Mouse (Mus musculus) embryonic facial prominence, embryonic 11.5 days (tissue): ENCODE data around the gene Eif2b5. TPM values are rescaled to one million over a fixed set of nuclear protein-coding genes. Genes with fewer than 3 reads are reported as not detected.

Experiments used
- ATAC-seq: fragments of 200-750 bp; cut with Nextera tagmentation; replicated peaks from 2 replicates; pipeline ENCODE4 v1.8.0; 2017; ENCODE audit warnings: low read depth; ENCODE audit not compliant: insufficient number of reproducible peaks, low FRiP score, low TSS enrichment
- DNase-seq: peaks from one replicate; pipeline ENCODE4 v3.0.0-alpha.2; 2015; ENCODE audit warnings: low spot score
- H3K27ac ChIP-seq: fragments of 300-500 bp; sonication (generic); replicated peaks from 2 replicates; pipeline ENCODE4 v1.5.1; 2014; ENCODE audit warnings: mild to moderate bottlenecking, low read depth, low read length, control low read depth
- H3K27me3 ChIP-seq: fragments of 300-500 bp; sonication (generic); 2 replicates; pipeline ENCODE4 v1.6.1; 2014; ENCODE audit warnings: mild to moderate bottlenecking, low read length, moderate library complexity, mixed read lengths; ENCODE audit not compliant: control insufficient read depth, insufficient read depth
- H3K36me3 ChIP-seq: fragments of 300-500 bp; sonication (generic); replicated peaks from 2 replicates; pipeline ENCODE4 v1.6.1; 2014; ENCODE audit warnings: low read depth, mild to moderate bottlenecking, low read length, moderate library complexity, mixed read lengths; ENCODE audit not compliant: control insufficient read depth, insufficient read depth
- H3K4me1 ChIP-seq: fragments of 300-500 bp; sonication (generic); 2 replicates; pipeline ENCODE4 v1.6.1; 2014; ENCODE audit warnings: low read length, mixed read lengths; ENCODE audit not compliant: control insufficient read depth, insufficient read depth
- H3K4me2 ChIP-seq: fragments of 300-500 bp; sonication (generic); 2 replicates; pipeline ENCODE4 v1.6.1; 2014; ENCODE audit warnings: low read depth, mild to moderate bottlenecking, control low read depth, low read length, moderate library complexity
- H3K4me3 ChIP-seq: fragments of 300-500 bp; sonication (generic); 2 replicates; pipeline ENCODE4 v1.5.1; 2014; ENCODE audit warnings: low read depth, low read length, control low read depth
- H3K9ac ChIP-seq: fragments of 300-500 bp; sonication (generic); replicated peaks from 2 replicates; pipeline ENCODE4 v1.6.1; 2014; ENCODE audit warnings: mild to moderate bottlenecking, control low read depth, low read length
- H3K9me3 ChIP-seq: fragments of 300-500 bp; sonication (generic); replicated peaks from 2 replicates; pipeline ENCODE4 v1.6.1; 2016; ENCODE audit warnings: mild to moderate bottlenecking, low read length, inconsistent platforms, mixed read lengths; ENCODE audit not compliant: control insufficient read depth
- WGBS: fragments of 180-500 bp; shearing (Covaris S2); extraction: QIAGEN DNeasy Blood & Tissue Kit; methylation state at CpG from one replicate; pipeline ENCODE4 v1.1.7; 2014; 5-methylcytosine and 5-hydroxymethylcytosine counted together
- polyA plus RNA-seq: library from polyadenylated mRNA; unstranded; fragments of >200 nt; fragmentation: Nextera tagmentation; extraction: Ambion mirVana; gene quantifications from 2 replicates; pipeline ENCODE4 v1.2.1, GENCODE M21; 2014

Gene Eif2b5
- polyA plus RNA-seq, 1 experiment from 2014 or later: 144 TPM

DNA sequence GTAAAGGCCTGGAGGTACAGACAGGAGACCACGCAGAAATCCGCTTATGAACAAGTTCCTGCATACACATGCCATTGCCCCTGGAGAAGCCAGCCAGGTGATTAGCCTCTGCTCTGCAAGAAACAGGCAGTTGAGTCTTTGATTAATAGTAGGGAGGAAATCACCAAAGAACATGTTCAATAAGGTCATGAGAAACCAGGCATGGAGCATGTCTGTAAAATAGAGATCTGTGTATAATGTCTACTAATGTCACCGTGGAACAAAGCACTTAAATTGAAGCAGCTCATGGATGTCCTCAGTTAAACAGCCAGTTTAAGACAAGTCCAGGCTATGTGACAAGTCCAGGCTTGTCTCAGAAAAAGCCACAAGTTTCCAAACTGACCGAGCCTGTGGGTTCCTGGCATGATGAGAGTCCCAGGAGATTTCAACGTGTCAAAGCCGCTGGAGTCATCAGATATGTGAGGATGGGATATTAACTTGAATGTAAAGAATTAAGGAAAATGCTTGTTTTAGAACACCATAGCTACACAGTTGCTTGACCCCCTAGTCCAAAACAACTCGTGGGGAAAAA, 12.7 kb downstream of the Eif2b5 start:
- 91% methylated on average over 7 of the region's 7 CpGs for WGBS
- peaks cover 14% of the 10 kb centered on the region for H3K36me3 ChIP-seq

DNA sequence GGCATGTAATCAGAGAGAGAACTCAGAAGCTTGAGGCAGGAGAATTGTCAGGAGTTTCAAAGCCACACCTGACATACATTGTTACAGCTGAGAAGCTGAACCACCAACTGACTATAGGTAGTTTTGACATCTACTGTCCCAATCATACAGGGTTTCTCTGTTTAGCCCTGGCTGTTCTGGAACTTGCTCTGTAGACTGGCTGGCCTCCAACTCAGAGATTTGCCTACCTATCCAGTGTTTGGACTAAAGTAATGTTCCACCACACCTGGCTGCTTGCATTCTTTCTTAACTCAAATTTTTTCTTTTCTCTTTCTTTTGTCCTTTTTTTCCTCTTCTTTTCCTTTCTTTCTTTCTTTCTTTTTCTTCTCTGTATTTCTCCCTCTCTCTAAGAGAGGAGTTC, 17.4 kb downstream of the Eif2b5 start:
- Histone ChIP-seq H3K9me3 (no peaks in the 10 kb centered on the region), H3K36me3 (no peaks in the 10 kb centered on the region; the same call in 1 of the 2 replicates), H3K9ac (peak overlapping the region; percentile 95), H3K27ac (no peak overlapping the region; the same call in 1 of the 2 replicates), H3K27me3 (no peaks in the 10 kb centered on the region), H3K4me2 (peak overlapping the region; percentile 66), H3K4me3 (peak overlapping the region; percentile 86), H3K4me1 (no peaks in the 10 kb centered on the region)
- no peak for ATAC-seq
- no peak for DNase-seq

More for the DNA sequence above, 12.7 kb downstream of the Eif2b5 start:
- no peaks in the 10 kb centered on the region for H3K27me3 ChIP-seq
- H3K27ac ChIP-seq: no peak overlapping the region
- no peak for ATAC-seq
- no peaks in the 10 kb centered on the region for H3K9me3 ChIP-seq
- H3K4me3 ChIP-seq: no peak overlapping the region
- no peak for DNase-seq
- H3K4me1 ChIP-seq: no peaks in the 10 kb centered on the region
- no peak overlapping the region for H3K4me2 ChIP-seq
- no peak overlapping the region for H3K9ac ChIP-seq

DNA sequence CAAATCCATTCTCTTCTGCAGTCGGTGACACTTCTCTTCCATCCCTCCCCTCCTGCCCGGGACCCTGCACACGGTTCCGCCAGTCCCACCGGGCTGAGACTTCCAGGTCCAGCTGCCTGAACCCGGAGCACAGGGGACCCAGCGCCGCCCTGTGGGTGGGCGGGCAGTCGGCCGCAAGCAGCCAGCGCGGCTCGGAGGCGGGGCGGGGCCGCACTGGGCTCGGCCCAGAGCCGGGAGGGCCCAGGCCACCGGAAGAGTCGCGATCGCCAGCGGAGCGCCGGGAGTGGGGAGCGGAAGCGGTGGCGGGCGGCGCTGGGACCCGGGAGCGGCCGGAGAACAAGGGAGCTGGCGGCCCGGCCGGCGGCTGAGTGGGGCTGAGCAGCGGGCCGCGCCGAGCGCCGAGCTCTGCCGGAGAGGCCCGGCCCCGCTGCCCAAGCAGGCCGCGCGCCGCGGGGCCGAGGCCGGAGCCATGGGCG, 18.1 kb downstream of the Eif2b5 start, which contains the start of gene Dvl3:
Gene Dvl3 (plus strand): TSS at position 257 of the 476 bp plus-strand sequence.
- Histone ChIP-seq H3K4me3 (peak within 1 kb of the TSS; percentile 86), H3K4me1 (no peaks in the 10 kb centered on the region), H3K27ac (peak within 1 kb of the TSS; percentile 83), H3K9me3 (no peaks in the 10 kb centered on the region), H3K9ac (peak within 1 kb of the TSS; percentile 95), H3K36me3 (peaks cover 3% of the 10 kb centered on the region), H3K27me3 (no peaks in the 10 kb centered on the region), H3K4me2 (peak within 1 kb of the TSS; percentile 87)
- DNase-seq (peak; percentile 95), ATAC-seq (peak; percentile 93)
- 0% methylated on average over 55 of the region's 55 CpGs for WGBS

DNA sequence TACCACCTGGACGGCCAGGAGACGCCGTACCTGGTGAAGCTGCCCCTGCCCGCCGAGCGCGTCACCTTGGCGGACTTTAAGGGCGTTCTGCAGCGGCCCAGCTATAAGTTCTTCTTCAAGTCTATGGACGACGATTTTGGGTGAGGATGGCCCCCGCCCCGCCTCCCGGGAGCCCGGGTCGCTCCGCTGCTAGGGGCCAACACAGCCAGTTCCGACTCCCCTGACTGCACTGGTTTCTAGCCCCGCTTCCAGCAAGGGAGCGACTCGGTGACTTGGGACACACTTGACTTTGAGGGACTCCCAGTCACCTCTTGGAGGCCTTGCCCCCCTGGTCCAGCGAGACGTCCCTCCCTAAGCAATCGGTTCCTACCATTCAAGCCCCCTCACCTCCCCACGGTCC, 18.6 kb downstream of the Eif2b5 start:
- Histone ChIP-seq H3K4me3 (peak overlapping the region; percentile 86), H3K27ac (peak overlapping the region; percentile 83), H3K4me2 (peak overlapping the region; percentile 87), H3K4me1 (no peaks in the 10 kb centered on the region), H3K9ac (peak overlapping the region; percentile 95), H3K27me3 (no peaks in the 10 kb centered on the region), H3K9me3 (no peaks in the 10 kb centered on the region), H3K36me3 (peaks cover 6% of the 10 kb centered on the region)
- no peak for DNase-seq
- no peak; the same call in none of the 2 replicates for ATAC-seq
- WGBS: under 1% methylated on average over 26 of the region's 26 CpGs

DNA sequence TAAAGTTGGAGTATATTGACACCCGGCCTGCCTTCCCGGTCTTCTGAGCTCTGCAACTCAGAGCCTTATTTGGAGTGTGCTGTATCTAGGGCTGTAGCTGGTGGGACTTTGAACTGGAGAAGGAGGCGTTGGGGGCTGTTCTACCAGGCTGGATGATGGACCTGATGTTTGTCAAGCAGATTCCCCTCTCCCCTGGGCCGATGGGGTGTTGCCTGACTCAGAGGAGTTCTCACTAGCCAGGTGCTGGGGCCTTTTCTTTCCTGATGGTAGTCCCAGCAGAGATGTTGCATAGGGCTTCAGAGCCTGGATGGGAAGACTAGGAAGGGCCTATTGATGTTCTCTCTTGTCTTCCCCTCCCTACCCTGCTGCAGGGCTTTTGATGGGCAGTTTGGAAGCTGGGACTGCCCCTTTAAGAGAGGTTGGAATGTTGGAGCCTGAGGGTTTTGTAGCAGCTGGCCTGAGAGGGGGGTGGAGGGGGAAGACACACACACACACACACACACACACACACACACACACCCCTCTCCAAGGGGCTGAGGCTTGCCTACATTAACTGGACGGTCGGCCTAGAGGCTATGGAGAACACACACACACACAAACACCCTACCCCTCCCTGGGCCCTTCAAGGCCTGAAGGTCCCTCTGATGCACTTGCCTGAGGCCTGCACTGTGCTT, 19.2 kb downstream of the Eif2b5 start:
- Histone ChIP-seq H3K4me2 (peak overlapping the region; percentile 87), H3K27me3 (no peaks in the 10 kb centered on the region), H3K27ac (peak overlapping the region; percentile 83), H3K9ac (peak overlapping the region; percentile 95), H3K36me3 (peaks cover 6% of the 10 kb centered on the region), H3K9me3 (no peaks in the 10 kb centered on the region), H3K4me3 (peak overlapping the region; percentile 86), H3K4me1 (no peaks in the 10 kb centered on the region)
- DNase-seq (peak; percentile 73), ATAC-seq (peak; percentile 67)
- WGBS: under 1% methylated on average over 6 of the region's 6 CpGs

DNA sequence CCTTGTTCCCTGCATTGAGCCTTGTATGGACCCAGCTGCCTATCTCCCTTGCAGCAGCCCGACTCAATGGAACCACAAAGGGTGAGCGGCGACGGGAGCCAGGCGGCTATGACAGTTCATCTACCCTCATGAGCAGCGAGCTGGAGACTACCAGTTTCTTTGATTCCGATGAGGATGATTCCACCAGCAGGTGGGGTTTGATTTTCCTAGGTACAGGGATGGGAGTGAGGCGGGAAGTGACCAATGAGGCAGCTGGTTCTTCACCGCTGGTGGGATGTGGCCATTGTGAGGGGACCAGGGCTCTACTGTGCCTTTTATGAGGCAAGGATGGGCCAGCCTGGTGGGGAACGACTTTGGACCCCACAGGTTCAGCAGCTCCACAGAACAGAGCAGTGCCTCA, 25.3 kb downstream of the Eif2b5 start:
- no peaks in the 10 kb centered on the region for H3K27me3 ChIP-seq

DNA sequence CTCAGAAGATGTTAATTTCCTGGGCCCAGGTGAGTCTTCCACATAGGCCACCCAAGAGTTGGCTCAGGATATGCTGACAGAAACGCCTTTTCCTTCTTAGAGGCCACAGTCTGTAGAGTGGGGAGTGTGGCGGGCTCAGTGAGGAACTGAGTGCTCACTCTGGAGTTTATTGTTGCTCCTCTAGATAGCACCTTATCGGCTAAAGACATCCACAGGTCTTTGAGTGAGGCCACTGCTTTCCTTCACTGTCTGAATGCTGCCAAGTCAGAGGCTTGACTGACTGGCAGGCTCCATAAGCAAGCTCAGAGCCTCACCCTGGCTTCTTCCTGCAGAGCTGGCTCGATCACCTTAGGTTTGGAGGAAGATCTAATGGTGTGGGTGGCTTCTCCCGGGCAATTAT, 30.2 kb downstream of the Eif2b5 start:
- DNase-seq: no peak
- peaks cover 34% of the 10 kb centered on the region for H3K36me3 ChIP-seq
- ATAC-seq: no peak
- H3K4me2 ChIP-seq: no peak overlapping the region
- H3K9me3 ChIP-seq: no peaks in the 10 kb centered on the region
- no peak overlapping the region for H3K9ac ChIP-seq
- WGBS: 91% methylated on average over 5 of the region's 5 CpGs
- no peak overlapping the region for H3K27ac ChIP-seq
- no peaks in the 10 kb centered on the region for H3K27me3 ChIP-seq
- no peaks in the 10 kb centered on the region for H3K4me1 ChIP-seq
- no peak overlapping the region for H3K4me3 ChIP-seq

More for the DNA sequence above, 25.3 kb downstream of the Eif2b5 start:
- Histone ChIP-seq H3K4me1 (no peaks in the 10 kb centered on the region), H3K4me3 (no peak overlapping the region), H3K4me2 (no peak overlapping the region), H3K9me3 (no peaks in the 10 kb centered on the region), H3K27ac (no peak overlapping the region), H3K36me3 (peaks cover 34% of the 10 kb centered on the region), H3K9ac (no peak overlapping the region)
- 82% methylated on average over 10 of the region's 10 CpGs for WGBS
- no peak for ATAC-seq
- DNase-seq: no peak

DNA sequence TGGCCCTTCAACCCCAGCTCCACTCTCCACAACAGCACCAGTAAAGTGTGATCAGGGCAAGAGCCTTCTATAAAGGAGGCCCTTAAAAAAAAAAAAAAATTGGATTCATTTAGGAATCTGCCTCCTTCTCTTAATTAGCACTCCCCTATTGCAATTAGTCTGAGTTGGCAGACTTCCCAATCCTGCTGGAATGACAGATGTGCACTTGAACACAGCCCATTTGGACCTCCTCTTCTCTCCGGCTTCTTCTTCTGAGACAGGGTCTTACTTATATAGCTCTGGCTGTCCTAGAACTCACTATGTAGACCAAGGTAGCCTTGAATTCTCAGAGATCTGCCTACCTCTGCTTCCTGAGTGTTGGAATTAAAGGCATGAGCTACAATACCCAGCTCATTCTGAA, 30.8 kb downstream of the Eif2b5 start:
- no peak overlapping the region for H3K4me2 ChIP-seq
- no peak for DNase-seq
- H3K4me3 ChIP-seq: no peak overlapping the region
- H3K4me1 ChIP-seq: no peaks in the 10 kb centered on the region
- 94% methylated on average over 1 of the region's 1 CpGs for WGBS
- no peaks in the 10 kb centered on the region for H3K27me3 ChIP-seq
- no peak overlapping the region for H3K27ac ChIP-seq
- H3K36me3 ChIP-seq: peaks cover 32% of the 10 kb centered on the region
- no peak for ATAC-seq
- no peaks in the 10 kb centered on the region for H3K9me3 ChIP-seq
- no peak overlapping the region for H3K9ac ChIP-seq
